14 mouse cellular contexts compared by ENCODE assay signal in the genomic region with DNA sequence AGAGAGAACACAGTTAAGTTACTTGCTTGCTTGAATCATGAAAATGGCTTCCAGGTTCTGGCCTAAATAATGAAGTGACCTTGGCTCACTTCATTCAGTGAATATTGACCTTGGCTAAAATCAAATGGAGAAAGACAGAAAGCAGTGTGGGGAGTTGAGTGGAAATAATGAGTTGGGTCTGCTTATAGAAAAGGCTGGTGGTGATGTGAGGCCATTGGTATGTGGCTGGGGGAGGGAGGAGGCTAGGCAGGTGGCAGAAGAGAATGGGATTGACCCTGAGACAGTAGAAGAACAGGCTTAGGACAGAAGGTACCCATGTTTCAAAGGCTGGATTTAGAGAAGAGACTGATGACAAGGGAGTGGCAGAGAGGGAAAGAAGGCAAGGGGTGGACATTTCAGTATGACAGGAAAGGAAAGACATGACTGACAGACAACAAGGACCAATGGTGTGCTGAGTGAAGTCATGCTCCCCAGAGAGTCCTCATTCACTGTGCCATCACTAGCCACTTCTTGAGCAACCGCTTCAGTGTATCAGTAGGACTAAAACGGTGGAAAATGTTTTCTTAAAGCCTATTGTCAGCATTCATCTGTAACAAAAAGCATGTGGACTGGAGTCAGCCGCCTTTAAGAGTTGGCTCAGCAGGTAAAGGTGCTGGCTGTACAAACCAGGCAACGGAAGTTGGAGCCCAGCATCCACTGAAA.
"Had no signal": no experiment of that assay in that cellular context is flagged by ENCODE, and none has a peak within 500 bp of the region (broad histone marks: within the 10 kb centered on the region; RNA-seq: fewer than 3 reads in every experiment).

No protein-coding gene starts in this region.

- DNase-seq: kidney, postnatal 10 days; kidney, postnatal 4 days; layer of hippocampus, adult 9-11 months; liver, embryonic 13.5 days; lung, adult 2 months; lung, postnatal 14 days; lung, postnatal 4 days; midbrain, embryonic 14.5 days; right cerebral cortex, postnatal 25 days; spleen, adult 18-20 months; thymus, postnatal 25 days had no signal

- H3K36me3 ChIP-seq: liver, embryonic 13.5 days had no signal

- H3K27me3 ChIP-seq: kidney, embryonic 15.5 days; liver, embryonic 13.5 days; stomach, embryonic 15.5 days had no signal

- H3K4me2 ChIP-seq: kidney, embryonic 15.5 days; liver, embryonic 13.5 days; midbrain, embryonic 11.5 days; stomach, embryonic 15.5 days had no signal

- H3K27ac ChIP-seq: kidney, embryonic 15.5 days; liver, embryonic 13.5 days; stomach, embryonic 15.5 days had no signal

- H3K9me3 ChIP-seq: kidney, embryonic 15.5 days; liver, embryonic 13.5 days; stomach, embryonic 15.5 days had no signal

- H3K4me1 ChIP-seq: kidney, embryonic 15.5 days; liver, embryonic 13.5 days; stomach, embryonic 15.5 days had no signal

- H3K4me3 ChIP-seq: kidney, embryonic 15.5 days; liver, embryonic 13.5 days; stomach, embryonic 15.5 days had no signal

- H3K9ac ChIP-seq: kidney, embryonic 15.5 days; liver, embryonic 13.5 days; stomach, embryonic 15.5 days had no signal
